Mouse (Mus musculus) mouse trophoblast stem cell (cell line): ENCODE results near the gene Nmur2.

Experiments
- in situ Hi-C, 2 experiments: fragments of 300-500 bp; cut with MseI, MboI; formaldehyde crosslinking; loops; 2 replicates in 1 of 2; 3 replicates in 1 of 2; pipeline ENCODE4 v1.15.1; 2025

Nmur2 gene

GRCm38 (mm10) chr11:56040917-56041316 lies at the start of gene Nmur2:
TSS of gene Nmur2 (minus strand) at chr11:56041010.
- in situ Hi-C loops, result no loop called here

DNA sequence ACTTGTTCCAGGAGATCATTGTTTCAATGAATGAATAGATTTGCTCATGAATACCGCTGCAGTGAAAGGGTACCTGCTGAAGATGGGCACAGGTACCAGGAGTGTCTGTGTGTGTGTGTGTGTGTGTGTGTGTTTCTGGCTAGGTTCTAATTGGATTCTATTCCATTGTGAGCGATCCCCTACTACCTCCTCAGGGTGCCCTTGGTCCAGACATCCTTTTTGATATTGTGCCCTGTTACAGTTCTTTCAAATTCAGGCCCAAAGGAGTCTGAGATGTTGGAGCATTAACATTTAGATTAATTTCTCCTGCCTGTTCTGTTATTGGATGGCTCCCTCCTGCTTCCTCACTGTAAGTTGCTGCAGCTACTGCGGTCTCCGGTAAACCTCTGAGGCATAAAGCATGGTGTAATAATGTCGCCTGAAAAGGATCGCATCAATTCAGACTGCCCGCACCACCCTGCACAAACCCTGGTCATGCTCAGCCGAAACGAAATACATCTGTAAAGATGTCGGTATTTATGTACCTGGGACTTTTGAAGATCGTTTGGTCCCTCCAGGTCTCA lies 48.4 kb upstream of the Nmur2 start:
- in situ Hi-C loops, result no loop called here

- in situ Hi-C loops, result no loop called here
Measured at GRCm38 (mm10) chr11:56072131-56072530, 31.3 kb upstream of the Nmur2 start.

DNA sequence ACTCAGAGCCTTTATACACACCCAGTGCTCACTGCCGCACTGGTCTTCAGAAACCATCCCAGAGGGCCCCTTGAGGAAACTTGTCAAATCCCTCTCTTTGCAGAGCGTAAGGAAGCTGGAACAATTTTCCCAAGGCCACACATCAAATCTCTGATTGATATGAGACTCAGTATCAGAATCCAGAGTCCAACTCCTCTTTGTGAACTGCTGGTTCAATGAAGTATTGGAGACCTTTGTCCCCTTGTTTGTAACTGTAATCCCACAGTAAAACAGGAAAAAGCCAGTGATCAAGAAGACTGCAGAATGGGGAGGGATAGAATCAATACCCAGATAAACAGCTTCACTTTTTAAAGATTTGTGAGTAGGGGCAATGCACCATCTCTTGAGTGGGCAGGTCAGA lies 28.8 kb upstream of the Nmur2 start:
- in situ Hi-C loops, result no loop called here

DNA sequence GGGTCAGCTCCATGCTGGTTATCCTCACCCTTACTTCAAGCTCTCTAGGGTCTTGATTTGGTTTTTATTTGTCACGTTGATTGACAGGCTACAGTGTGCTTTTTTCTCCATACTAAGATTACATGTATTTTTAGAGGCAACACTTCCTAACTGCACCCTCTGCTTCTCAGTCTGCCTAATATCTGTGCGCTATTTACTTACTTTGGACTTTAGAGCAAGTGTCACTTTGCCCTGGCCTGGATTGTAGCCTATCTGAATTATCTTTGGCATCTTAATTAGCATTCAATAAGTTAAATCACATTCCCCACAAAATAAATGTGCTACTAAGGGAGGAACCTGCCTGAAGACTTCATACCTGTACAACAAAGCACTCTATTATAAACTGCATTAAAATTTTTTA lies 24.3 kb upstream of the Nmur2 start:
- in situ Hi-C loops, result no loop called here

DNA sequence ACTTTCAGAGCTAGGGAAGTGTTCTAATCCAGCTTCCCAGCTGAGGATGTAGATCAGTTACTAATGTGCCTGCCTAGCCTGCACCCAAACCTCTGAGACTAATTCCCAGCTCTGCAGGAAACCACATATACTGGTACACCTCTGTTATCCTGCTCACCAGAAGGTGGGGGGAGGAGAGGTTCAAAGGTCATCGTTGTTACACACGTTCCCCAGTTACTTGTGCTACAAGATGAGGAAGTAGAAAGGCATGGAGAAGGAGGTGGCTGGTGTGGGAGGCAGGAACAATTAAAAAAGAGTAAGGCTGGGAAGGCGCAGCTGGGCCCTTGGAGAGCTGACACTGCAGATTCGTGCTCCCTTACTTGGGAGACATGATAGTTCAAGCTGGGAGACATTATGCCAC lies 23.8 kb upstream of the Nmur2 start:
- in situ Hi-C loops, result no loop called here

- in situ Hi-C loops, result no loop called here
Measured at GRCm38 (mm10) chr11:56059236-56059635, 18.4 kb upstream of the Nmur2 start.

GRCm38 (mm10) chr11:56054439-56054838 lies 13.6 kb upstream of the Nmur2 start:
- in situ Hi-C loops, result no loop called here

- in situ Hi-C loops, result no loop called here
Measured at GRCm38 (mm10) chr11:56026854-56027253, 14.0 kb downstream of the Nmur2 start.

DNA sequence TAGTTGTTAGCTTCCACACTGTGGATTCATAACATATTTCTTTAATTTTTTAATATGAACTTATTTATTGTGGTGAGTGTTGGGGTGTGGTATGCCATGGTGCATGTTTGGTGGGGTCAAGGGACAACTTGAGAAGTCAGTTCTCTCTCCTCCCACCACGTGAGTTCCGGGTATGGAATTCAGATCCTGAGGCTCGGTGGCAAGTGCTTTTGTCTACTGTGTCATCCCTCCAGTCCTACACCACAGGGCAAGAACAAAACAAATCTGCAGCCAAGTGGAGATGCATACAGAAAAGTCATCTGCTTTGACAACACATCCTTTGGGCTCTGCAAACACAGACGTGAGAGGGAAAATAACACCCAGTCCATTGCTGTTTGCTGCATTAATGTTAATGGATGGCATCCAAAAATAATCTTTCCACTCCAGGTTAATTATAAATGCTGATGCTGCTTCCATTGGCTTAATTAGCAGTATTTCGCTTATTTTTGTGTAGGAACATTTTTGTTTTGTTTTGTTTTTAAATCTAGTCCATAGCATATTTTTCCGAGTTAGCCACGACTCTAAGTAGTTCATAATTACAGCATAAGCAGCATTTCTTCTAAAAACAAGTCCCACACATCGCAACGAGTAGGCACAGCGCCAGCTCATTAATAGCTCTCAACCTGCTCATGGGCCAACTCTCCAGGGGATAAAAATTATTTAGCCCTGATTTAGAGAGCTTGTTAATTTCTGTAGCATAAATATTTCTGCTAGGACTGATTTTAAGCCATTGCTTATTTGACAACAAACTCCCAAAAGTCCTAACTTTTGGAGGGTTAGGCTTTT lies 14.9 kb downstream of the Nmur2 start:
- in situ Hi-C loops, result no loop called here

- in situ Hi-C loops, result no loop called here
Measured at GRCm38 (mm10) chr11:56013510-56014057, 27.2 kb downstream of the Nmur2 start.

- in situ Hi-C loops, result no loop called here
Measured at GRCm38 (mm10) chr11:56012396-56012795, 28.4 kb downstream of the Nmur2 start.

- in situ Hi-C loops, result no loop called here
Measured at GRCm38 (mm10) chr11:56008277-56008676, 32.5 kb downstream of the Nmur2 start.

DNA sequence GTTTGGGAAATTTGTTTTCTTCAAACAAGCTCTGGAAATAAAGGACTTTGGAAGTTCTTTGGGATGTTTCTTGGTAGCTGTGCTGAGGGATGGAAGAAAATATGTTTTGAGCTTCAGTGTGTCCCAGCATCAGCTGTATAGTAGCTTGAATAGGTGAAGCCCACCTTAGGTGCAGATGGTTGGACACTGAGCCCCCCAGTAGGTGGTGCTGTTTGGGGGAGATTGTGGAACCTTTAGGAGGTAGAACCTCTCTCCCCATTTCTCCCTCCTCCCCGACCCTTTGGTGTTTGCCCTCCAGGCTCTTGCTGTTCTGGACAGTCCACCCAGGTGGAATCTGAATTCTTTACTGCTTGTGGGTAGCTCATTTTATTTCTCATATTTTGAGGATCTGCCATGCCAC lies 48.0 kb downstream of the Nmur2 start:
- in situ Hi-C loops, result loop anchor here (5.0 to 10.0 kb wide), 2 partner anchors 115 to 468 kb away; no protein-coding TSS in a partner anchor

GRCm38 (mm10) chr11:55992148-55992547 lies 48.7 kb downstream of the Nmur2 start:
- in situ Hi-C loops, result loop anchor here (5.0 to 10.0 kb wide), 2 partner anchors 115 to 467 kb away; no protein-coding TSS in a partner anchor

DNA sequence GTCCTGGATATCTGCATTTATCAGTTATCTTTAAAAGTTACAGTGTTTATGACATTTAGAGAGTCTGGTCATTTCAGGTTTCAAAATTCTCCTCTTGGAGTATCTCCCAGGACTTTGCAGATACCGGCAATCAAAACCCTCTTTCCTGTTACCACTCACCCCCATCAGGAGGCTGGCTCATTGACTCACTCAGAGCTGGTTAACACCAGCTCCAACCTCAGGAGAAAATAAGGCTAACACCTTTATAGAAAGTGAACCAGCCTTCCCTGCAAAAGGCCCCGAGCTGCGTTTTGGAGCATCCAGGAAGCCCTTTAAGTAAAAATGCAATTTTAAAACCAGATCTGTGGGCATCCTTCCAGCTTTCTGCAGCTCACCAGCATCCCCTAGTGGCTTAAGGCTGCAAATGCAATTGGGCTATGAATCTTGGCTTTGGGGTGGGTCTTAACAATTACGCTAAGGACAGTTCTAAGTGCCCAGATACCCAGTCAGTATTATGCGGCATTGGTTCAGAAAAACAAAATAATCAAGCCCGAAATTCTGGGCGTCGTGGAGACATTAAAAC lies 49.2 kb downstream of the Nmur2 start:
- in situ Hi-C loops, result loop anchor here (5.0 to 10.0 kb wide), 2 partner anchors 116 to 467 kb away; no protein-coding TSS in a partner anchor

DNA sequence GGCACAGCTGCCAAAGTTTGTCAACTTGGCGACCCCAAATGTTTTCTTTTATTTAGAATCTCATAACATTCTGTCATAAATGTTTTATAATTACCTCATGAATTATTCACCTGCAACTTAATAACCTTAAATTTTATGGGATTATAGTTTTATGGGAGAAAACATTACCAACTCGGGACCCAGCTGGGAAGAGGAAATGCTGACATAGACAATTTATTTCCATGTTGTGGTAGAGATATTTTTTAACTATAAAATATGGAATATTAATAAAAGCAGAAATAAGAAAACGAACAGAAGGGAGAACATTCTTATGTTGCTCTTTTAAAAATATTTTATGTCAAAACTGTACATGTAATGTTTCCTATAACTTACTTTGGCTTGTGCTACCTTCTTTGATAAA lies 56.2 kb downstream of the Nmur2 start:
- in situ Hi-C loops, result no loop called here

GRCm38 (mm10) chr11:55981656-55982055 lies 59.2 kb downstream of the Nmur2 start:
- in situ Hi-C loops, result no loop called here

DNA sequence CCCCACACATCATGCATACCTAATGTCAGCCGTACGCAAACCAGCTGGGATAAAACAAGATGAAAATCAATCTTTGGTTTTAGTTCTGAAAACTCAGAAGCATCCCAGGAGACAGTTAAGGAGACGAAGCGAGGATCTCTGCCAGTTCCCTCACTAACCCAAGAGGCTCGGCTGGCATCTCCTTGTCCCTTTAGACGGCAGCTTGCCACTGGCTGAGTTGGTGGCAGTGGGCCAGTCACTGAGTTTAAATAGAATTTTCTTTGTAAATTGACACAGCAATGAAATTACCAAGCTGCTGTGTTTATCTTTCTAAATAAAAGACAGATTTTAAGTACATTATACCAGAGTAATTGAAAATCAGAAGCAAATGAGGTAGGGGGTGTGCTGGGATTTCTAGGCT lies 62.7 kb downstream of the Nmur2 start:
- in situ Hi-C loops, result no loop called here
